Mouse (Mus musculus): Measurements from ENCODE around the gene Map3k12.

Gene Map3k12

DNA sequence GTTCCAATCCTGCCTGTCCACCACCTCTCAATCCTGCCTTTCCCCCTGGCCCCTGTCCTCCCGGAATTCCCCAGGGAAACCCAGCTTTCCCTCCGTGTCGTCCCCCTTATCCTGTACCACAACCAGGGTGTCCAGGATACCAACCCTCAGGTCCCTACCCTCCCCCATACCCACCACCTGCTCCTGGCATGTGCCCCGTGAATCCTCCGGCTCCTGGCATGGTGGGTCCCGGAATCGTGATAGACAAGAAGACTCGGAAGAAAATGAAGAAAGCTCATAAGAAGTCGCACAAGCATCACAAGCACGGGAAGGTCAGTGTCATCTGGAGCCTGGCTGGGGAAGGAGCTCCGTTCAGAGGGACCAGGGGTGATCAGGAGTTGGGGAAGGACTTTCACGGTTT lies 56.5 kb downstream of the Map3k12 start:
- peak; percentile 17 for DNase-seq (ENCODE audit: low read depth, low spot score)

- DNase-seq (ENCODE audit: low read depth, low spot score), result peak; percentile 15
These were observed 57.0 kb downstream of the Map3k12 start for GRCm38 (mm10) chr15:102459847-102460246.

DNA sequence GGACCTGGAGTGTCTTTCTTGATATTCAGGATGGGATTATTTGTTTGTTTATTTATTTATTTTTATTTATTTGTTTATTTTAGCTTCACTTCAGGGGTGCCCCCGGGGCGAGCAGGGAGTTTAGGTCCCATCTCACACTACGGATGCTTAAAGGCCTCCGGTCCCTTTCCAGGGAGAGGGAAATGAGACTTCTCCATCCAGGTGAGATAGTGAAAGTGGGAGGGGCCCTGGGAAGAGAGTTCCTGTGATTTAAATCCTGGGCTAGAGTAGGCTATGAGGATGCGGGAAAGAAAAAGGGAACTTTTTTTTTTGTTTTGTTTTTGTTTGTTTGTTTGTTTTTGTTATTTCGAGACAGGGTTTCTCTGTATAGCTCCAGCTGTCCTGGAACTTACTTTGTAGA lies 57.5 kb downstream of the Map3k12 start:
- no peak for DNase-seq (ENCODE audit: low read depth, low spot score)

GRCm38 (mm10) chr15:102458904-102459317 lies 58.0 kb downstream of the Map3k12 start, which contains the start of gene Prr13:
Gene Prr13, plus strand, starts transcription at chr15:102459028.
- peak; percentile 96 for DNase-seq (ENCODE audit: low read depth, low spot score)

DNA sequence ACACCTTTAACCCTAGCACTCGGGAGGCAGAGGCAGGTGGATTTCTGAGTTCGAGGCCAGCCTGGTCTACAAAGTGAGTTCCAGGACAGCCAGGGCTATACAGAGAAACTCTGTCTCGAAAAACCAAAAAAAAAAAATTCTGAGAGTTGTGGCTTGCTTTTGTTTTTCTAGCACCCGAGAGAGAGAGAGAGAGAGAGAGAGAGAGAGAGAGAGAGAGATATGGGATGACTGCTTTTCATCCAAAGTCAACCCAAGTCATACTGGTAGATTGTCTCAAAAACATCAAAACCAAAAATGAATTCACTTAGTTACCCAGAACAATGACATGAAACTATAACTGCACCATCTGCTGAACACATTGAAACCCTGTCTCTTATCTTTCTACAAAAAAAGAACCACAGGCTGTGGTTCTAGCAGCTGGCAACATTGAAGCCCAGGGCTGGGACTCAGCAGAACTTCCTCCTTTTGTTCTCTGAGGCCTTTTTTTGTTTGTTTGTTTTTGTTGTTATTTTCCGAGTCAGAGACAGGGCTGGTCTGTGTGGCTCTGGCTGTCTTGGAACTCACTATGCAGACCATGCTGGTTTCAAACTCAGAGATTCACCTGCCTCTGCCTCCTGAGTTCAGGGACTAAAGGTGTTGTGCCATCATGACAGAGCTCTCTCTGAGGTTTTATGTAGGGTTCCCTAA lies 58.7 kb downstream of the Map3k12 start:
- peak; percentile 54 for DNase-seq (ENCODE audit: low read depth, low spot score)

DNA sequence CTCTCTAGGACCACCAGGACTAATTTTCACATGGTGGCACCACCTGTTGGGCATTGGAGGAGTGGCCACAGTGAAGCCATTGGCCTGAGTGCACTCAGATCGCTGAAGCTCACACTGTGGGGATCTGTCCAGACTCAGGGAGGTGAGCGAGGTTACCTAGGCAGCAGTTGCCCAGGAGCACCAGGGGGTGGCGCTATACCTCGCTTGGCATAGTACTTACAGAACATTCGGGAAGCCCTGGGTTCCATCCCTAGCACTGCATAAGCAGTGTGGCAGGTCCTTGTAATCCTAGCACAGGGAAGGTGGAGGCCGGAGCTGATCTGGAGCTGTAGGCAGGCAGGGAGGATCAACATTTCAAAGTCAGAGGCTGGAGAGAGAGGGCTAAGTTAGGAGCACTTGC lies 60.9 kb downstream of the Map3k12 start:
- DNase-seq (ENCODE audit: low read depth, low spot score), result peak; percentile 65

GRCm38 (mm10) chr15:102451666-102452430 lies 65.0 kb downstream of the Map3k12 start:
- DNase-seq (ENCODE audit: low read depth, low spot score), result no peak

- DNase-seq (ENCODE audit: low read depth, low spot score), result no peak
These were observed 65.9 kb downstream of the Map3k12 start for GRCm38 (mm10) chr15:102450928-102451327.

DNA sequence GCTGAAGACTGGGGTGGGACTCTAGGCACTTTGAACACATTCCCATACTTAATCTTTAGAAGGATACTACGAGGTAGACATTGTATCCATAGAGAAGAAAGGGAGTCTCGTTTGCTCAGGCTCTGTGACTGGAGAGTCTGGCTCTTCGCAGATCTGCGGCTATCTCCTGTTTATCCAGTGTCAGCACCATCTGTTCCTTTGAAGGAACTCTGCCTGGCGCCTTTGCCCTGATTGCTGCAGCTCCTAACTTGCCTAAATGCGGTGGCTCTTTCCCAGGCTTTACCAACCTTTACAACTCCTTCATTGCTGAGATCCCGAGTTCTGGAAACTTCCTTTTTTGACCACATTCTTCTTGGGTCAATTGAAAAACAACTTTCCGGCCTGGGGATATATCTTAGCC lies 67.5 kb downstream of the Map3k12 start:
- no peak for DNase-seq (ENCODE audit: low read depth, low spot score)
